Mouse (Mus musculus): ENCODE results near the gene Nck2.
A peak's percentile ranks its signal among the peaks of the same experiment; 100 is the strongest.
"Not testable (repeated sequence)": the region's sequence is repeated elsewhere in the genome, so short reads cannot be mapped to it uniquely, and the experiment has no call there.

The Nck2 gene

GRCm38 (mm10) chr1:43501920-43502791, 57.8 kb downstream of the Nck2 start:
- DNase-seq (ENCODE audit: low read depth, low spot score) = no peak

GRCm38 (mm10) chr1:43502792-43503146, 58.4 kb downstream of the Nck2 start:
- peak; percentile 14 for DNase-seq (ENCODE audit: low read depth, low spot score)

GRCm38 (mm10) chr1:43503261-43503660, 58.9 kb downstream of the Nck2 start:
- peak; percentile 20 for DNase-seq (ENCODE audit: low read depth, low spot score)

- DNase-seq (ENCODE audit: low read depth, low spot score) = peak; percentile 15
Observed at GRCm38 (mm10) chr1:43503676-43504075, 59.3 kb downstream of the Nck2 start.

GRCm38 (mm10) chr1:43504235-43504634, 59.9 kb downstream of the Nck2 start:
- DNase-seq (ENCODE audit: low read depth, low spot score) = peak; percentile 5

- DNase-seq (ENCODE audit: low read depth, low spot score) = no peak
Observed at GRCm38 (mm10) chr1:43506638-43507037, 62.3 kb downstream of the Nck2 start.

- no peak for DNase-seq (ENCODE audit: low read depth, low spot score)
Observed at GRCm38 (mm10) chr1:43507809-43508208, 63.4 kb downstream of the Nck2 start.

- DNase-seq (ENCODE audit: low read depth, low spot score) = no peak
Observed at GRCm38 (mm10) chr1:43511256-43511655, 66.9 kb downstream of the Nck2 start.

- no peak for DNase-seq (ENCODE audit: low read depth, low spot score)
Observed at GRCm38 (mm10) chr1:43511667-43512066, 67.3 kb downstream of the Nck2 start.

- DNase-seq (ENCODE audit: low read depth, low spot score) = no peak
Observed at GRCm38 (mm10) chr1:43517405-43517804, 73.0 kb downstream of the Nck2 start.

- no peak for DNase-seq (ENCODE audit: low read depth, low spot score)
Observed at GRCm38 (mm10) chr1:43520216-43520988, 76.0 kb downstream of the Nck2 start.

- no peak for DNase-seq (ENCODE audit: low read depth, low spot score)
Observed at GRCm38 (mm10) chr1:43520989-43521371, 76.6 kb downstream of the Nck2 start.

GRCm38 (mm10) chr1:43521512-43521911, 77.1 kb downstream of the Nck2 start:
- DNase-seq (ENCODE audit: low read depth, low spot score) = no peak

- no peak for DNase-seq (ENCODE audit: low read depth, low spot score)
Observed at GRCm38 (mm10) chr1:43521950-43522349, 77.6 kb downstream of the Nck2 start.

- DNase-seq (ENCODE audit: low read depth, low spot score) = no peak
Observed at GRCm38 (mm10) chr1:43522976-43523375, 78.6 kb downstream of the Nck2 start.

- no peak for DNase-seq (ENCODE audit: low read depth, low spot score)
Observed at GRCm38 (mm10) chr1:43524332-43524731, 80.0 kb downstream of the Nck2 start.

GRCm38 (mm10) chr1:43528275-43528674, 83.9 kb downstream of the Nck2 start:
- DNase-seq (ENCODE audit: low read depth, low spot score) = no peak

GRCm38 (mm10) chr1:43529086-43529485, 84.7 kb downstream of the Nck2 start:
- no peak for DNase-seq (ENCODE audit: low read depth, low spot score)

GRCm38 (mm10) chr1:43530295-43531020, 86.1 kb downstream of the Nck2 start:
- peak; percentile 37 for DNase-seq (ENCODE audit: low read depth, low spot score)

- DNase-seq (ENCODE audit: low read depth, low spot score) = no peak
Observed at GRCm38 (mm10) chr1:43531307-43531706, 86.9 kb downstream of the Nck2 start.

GRCm38 (mm10) chr1:43532279-43532678, 87.9 kb downstream of the Nck2 start:
- no peak for DNase-seq (ENCODE audit: low read depth, low spot score)

- DNase-seq (ENCODE audit: low read depth, low spot score) = not testable (repeated sequence)
Observed at GRCm38 (mm10) chr1:43533497-43533896, 89.1 kb downstream of the Nck2 start.
